Mouse (Mus musculus) liver, embryonic 16.5 days (tissue): ENCODE data around the gene Nsg2. TPM values are rescaled to one million over a fixed set of nuclear protein-coding genes. Genes with fewer than 3 reads are reported as not detected.
"Not testable (repeated sequence)": the region's sequence is repeated elsewhere in the genome, so short reads cannot be mapped to it uniquely, and the experiment has no call there.

Experiments used
- ATAC-seq: fragments of 200-750 bp; cut with Nextera tagmentation; 2 replicates; pipeline ENCODE4 v1.8.0; 2017; ENCODE audit warnings: low read depth, mild to moderate bottlenecking, moderate number of reproducible peaks, moderate library complexity
- H3K27ac ChIP-seq: fragments of 300-500 bp; sonication (generic); 2 replicates; pipeline ENCODE4 v1.5.1; 2014; ENCODE audit warnings: mild to moderate bottlenecking, low read length
- H3K27me3 ChIP-seq: fragments of 300-500 bp; sonication (generic); 2 replicates; pipeline ENCODE4 v1.6.1; 2014; ENCODE audit warnings: low read depth, low read length, mixed read lengths; ENCODE audit not compliant: control insufficient read depth, insufficient read depth
- H3K36me3 ChIP-seq: fragments of 300-500 bp; sonication (generic); 2 replicates; pipeline ENCODE4 v1.6.1; 2014; ENCODE audit warnings: mild to moderate bottlenecking; ENCODE audit not compliant: control insufficient read depth, insufficient read depth
- H3K4me1 ChIP-seq: fragments of 300-500 bp; sonication (generic); 2 replicates; pipeline ENCODE4 v1.6.1; 2014; ENCODE audit warnings: low read depth, low read length, mixed read lengths; ENCODE audit not compliant: control insufficient read depth
- H3K4me2 ChIP-seq: fragments of 300-500 bp; sonication (generic); 2 replicates; pipeline ENCODE4 v1.6.1; 2014; ENCODE audit warnings: low read depth, low read length, mixed read lengths
- H3K4me3 ChIP-seq: fragments of 300-500 bp; sonication (generic); 2 replicates; pipeline ENCODE4 v1.5.1; 2014; ENCODE audit warnings: low read depth, mild to moderate bottlenecking, low read length
- H3K9ac ChIP-seq: fragments of 300-500 bp; sonication (generic); 2 replicates; pipeline ENCODE4 v1.6.1; 2014; ENCODE audit warnings: low read depth, low read length
- H3K9me3 ChIP-seq: fragments of 300-500 bp; sonication (generic); replicated peaks from 2 replicates; pipeline ENCODE4 v1.6.1; 2016; ENCODE audit warnings: low read length; ENCODE audit not compliant: control insufficient read depth
- WGBS: fragments of 180-500 bp; shearing (Covaris S2); extraction: QIAGEN DNeasy Blood & Tissue Kit; methylation state at CpG from one replicate; pipeline ENCODE4 v1.1.7; 2014; ENCODE audit not compliant: insufficient replicate concordance; 5-methylcytosine and 5-hydroxymethylcytosine counted together
- polyA plus RNA-seq: library from polyadenylated mRNA; unstranded; fragments of >200 nt; fragmentation: Nextera tagmentation; extraction: Ambion mirVana; gene quantifications from 2 replicates; pipeline ENCODE4 v1.2.1, GENCODE M21; 2015

The Nsg2 gene
- polyA plus RNA-seq, result 0.19 TPM in 1 of 2 replicates, not detected in the other

DNA sequence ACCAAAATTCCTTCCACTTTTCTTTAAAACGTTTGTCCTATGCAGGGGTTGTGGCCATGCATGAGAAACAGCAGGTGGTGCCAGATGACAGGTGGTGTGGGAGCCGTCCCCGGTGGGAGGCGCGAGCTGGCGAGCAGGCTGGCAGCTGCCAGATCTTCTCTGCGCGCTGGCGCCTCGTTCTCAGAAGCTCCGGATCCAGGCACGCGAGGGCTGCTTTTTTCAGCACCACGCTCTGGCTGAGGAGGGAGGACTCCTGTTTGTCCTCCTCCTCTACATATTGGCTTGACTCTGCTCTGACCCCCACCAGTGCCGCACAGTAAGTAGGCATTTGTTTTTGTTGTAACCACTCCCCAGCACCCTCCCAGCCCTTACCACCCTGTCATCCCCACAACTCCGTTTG, at the start of gene Nsg2:
TSS of gene Nsg2 (plus strand) at position 183 of the 400 bp plus-strand sequence.
- no peak within 1 kb of the TSS for H3K27ac ChIP-seq
- no peaks in the 10 kb centered on the region for H3K36me3 ChIP-seq
- WGBS, result 1% methylated on average over 16 of the region's 16 CpGs
- no peaks in the 10 kb centered on the region for H3K4me1 ChIP-seq
- no peak for ATAC-seq
- H3K4me3 ChIP-seq, result no peak within 1 kb of the TSS
- H3K4me2 ChIP-seq, result no peak within 1 kb of the TSS
- H3K9ac ChIP-seq, result no peak within 1 kb of the TSS
- H3K27me3 ChIP-seq, result peaks cover 2% of the 10 kb centered on the region; the same call in 1 of the 2 replicates
- no peaks in the 10 kb centered on the region for H3K9me3 ChIP-seq

DNA sequence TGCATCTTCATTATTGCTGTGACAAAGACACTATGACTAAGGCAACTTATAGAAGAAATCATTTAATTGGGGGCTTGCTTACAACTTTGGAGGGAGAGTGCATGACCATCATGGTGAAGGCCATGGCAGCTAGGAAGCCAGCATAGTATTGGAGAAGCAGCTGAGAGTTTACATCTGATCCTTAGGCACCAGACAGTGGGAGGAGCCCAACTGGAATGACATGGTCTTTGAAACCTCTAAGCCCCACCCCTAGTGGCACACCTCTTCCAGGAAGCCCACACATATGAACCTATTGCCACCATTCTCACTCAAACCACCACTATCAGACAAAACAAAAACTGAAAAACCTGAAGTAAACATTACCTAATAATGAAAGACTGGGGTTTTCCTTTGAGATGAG, 40.2 kb upstream of the Nsg2 start:
- ATAC-seq, result no peak
- H3K4me2 ChIP-seq, result no peak overlapping the region
- H3K4me3 ChIP-seq, result no peak overlapping the region
- H3K9me3 ChIP-seq, result no peaks in the 10 kb centered on the region
- H3K36me3 ChIP-seq, result no peaks in the 10 kb centered on the region
- no peak overlapping the region for H3K9ac ChIP-seq
- H3K27ac ChIP-seq, result no peak overlapping the region
- H3K27me3 ChIP-seq, result no peaks in the 10 kb centered on the region
- H3K4me1 ChIP-seq, result no peaks in the 10 kb centered on the region

DNA sequence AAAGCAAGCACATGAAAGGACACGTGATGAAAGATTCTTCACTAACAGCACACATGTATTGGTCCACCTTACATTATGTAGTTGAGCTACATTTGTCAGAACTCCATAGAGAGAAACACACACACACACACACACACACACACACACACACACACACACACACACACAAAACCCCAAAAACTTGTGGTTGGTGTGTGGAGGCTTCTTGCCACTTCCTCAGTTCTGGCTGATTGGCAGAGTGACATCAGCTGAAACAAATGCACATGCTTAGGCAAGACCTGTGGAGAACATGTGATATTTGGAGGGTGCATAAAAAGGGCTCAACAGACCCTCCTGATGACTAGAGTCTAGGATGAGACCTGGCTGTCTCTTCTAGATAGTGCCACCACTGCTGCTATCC, 36.3 kb upstream of the Nsg2 start:
- Histone ChIP-seq H3K4me3 (no peak overlapping the region), H3K9ac (no peak overlapping the region), H3K4me1 (no peaks in the 10 kb centered on the region), H3K4me2 (no peak overlapping the region), H3K27ac (no peak overlapping the region), H3K27me3 (no peaks in the 10 kb centered on the region), H3K9me3 (no peaks in the 10 kb centered on the region), H3K36me3 (no peaks in the 10 kb centered on the region)
- ATAC-seq, result no peak
- WGBS, result 63% methylated on average over 1 of the region's 1 CpGs

- ATAC-seq, result no peak
- 63% methylated on average over 49 of the region's 49 CpGs for WGBS
- no peaks in the 10 kb centered on the region for H3K9me3 ChIP-seq
- no peak within 1 kb of the TSS for H3K27ac ChIP-seq
- no peaks in the 10 kb centered on the region for H3K4me1 ChIP-seq
- H3K27me3 ChIP-seq, result no peaks in the 10 kb centered on the region
- no peak within 1 kb of the TSS for H3K9ac ChIP-seq
- H3K36me3 ChIP-seq, result no peaks in the 10 kb centered on the region
- H3K4me3 ChIP-seq, result peak within 1 kb of the TSS; percentile 15; the same call in 1 of the 2 replicates
- peak within 1 kb of the TSS; percentile 41 for H3K4me2 ChIP-seq
Observed at GRCm38 (mm10) chr11:31965256-31966134, 34.8 kb upstream of the Nsg2 start, which contains the start of gene 4930524B15Rik. Gene 4930524B15Rik, plus strand, starts transcription at chr11:31965592.

DNA sequence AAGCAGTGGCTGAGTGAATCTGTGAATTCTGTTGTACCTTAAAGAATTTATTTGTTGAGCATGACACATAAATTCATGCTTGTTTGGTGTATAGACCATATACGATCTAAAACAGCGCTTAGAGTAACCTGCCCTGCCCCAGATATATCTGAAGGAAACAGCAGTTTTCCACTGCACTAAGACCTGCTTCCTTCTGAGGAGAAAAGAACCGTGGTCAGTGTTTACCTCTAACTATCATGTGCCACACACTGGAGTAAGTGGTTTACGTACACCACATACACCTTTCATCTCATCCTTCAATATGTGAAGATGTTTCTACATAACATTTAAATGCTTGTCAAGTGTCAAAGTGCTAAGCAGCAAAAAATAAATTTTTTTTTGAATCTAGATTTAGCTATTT, 26.1 kb upstream of the Nsg2 start:
- no peak overlapping the region for H3K9ac ChIP-seq
- WGBS, result 29% methylated on average over 4 of the region's 4 CpGs

DNA sequence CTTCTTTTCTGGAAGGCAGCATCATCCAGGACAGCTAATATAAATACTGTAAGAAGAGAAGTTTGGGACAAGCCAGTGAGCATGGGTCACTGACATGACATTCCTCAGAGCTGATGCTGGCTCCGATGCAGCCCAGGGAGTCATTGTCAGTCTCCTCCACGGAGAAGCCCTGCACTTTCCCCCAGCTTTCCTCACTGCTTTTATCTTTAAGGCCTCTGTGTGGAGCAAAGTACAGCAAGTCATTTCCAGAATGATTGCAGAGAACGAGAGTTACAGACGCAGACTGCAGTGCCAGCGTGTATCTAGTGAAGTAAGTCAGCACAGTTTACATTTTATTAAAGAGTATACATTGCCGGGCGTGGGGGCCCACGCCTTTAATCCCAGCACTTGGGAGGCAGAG, 25.4 kb upstream of the Nsg2 start:
- Histone ChIP-seq H3K27ac (no peak overlapping the region), H3K4me1 (no peaks in the 10 kb centered on the region), H3K27me3 (no peaks in the 10 kb centered on the region), H3K36me3 (no peaks in the 10 kb centered on the region), H3K9me3 (no peaks in the 10 kb centered on the region), H3K4me2 (no peak overlapping the region), H3K9ac (no peak overlapping the region), H3K4me3 (no peak overlapping the region)
- ATAC-seq, result no peak
- 58% methylated on average over 8 of the region's 8 CpGs for WGBS

More for the DNA sequence above, 26.1 kb upstream of the Nsg2 start:
- H3K4me2 ChIP-seq, result no peak overlapping the region
- ATAC-seq, result no peak
- H3K4me3 ChIP-seq, result no peak overlapping the region
- no peaks in the 10 kb centered on the region for H3K36me3 ChIP-seq
- H3K4me1 ChIP-seq, result no peaks in the 10 kb centered on the region
- H3K27me3 ChIP-seq, result no peaks in the 10 kb centered on the region
- no peaks in the 10 kb centered on the region for H3K9me3 ChIP-seq
- no peak overlapping the region for H3K27ac ChIP-seq

GRCm38 (mm10) chr11:31975678-31976077, 24.6 kb upstream of the Nsg2 start:
- H3K4me1 ChIP-seq, result no peaks in the 10 kb centered on the region
- H3K4me3 ChIP-seq, result no peak overlapping the region
- WGBS, result 63% methylated on average over 5 of the region's 5 CpGs
- no peaks in the 10 kb centered on the region for H3K27me3 ChIP-seq
- no peak for ATAC-seq
- H3K9me3 ChIP-seq, result no peaks in the 10 kb centered on the region
- H3K4me2 ChIP-seq, result no peak overlapping the region
- no peak overlapping the region for H3K27ac ChIP-seq
- no peak overlapping the region for H3K9ac ChIP-seq
- no peaks in the 10 kb centered on the region for H3K36me3 ChIP-seq

GRCm38 (mm10) chr11:31976137-31976536, 24.1 kb upstream of the Nsg2 start:
- Histone ChIP-seq H3K27ac (no peak overlapping the region), H3K27me3 (no peaks in the 10 kb centered on the region), H3K9ac (no peak overlapping the region), H3K4me3 (no peak overlapping the region), H3K4me1 (no peaks in the 10 kb centered on the region), H3K4me2 (no peak overlapping the region), H3K36me3 (no peaks in the 10 kb centered on the region), H3K9me3 (no peaks in the 10 kb centered on the region)
- 57% methylated on average over 5 of the region's 5 CpGs for WGBS
- no peak for ATAC-seq

- 73% methylated on average over 5 of the region's 5 CpGs for WGBS
- H3K36me3 ChIP-seq, H3K27ac ChIP-seq, H3K9me3 ChIP-seq, H3K4me2 ChIP-seq, H3K4me3 ChIP-seq, ATAC-seq, H3K9ac ChIP-seq, H3K27me3 ChIP-seq, H3K4me1 ChIP-seq: not testable (repeated sequence)
Observed at GRCm38 (mm10) chr11:31980089-31980488, 20.2 kb upstream of the Nsg2 start.
